Mouse (Mus musculus): Measurements from ENCODE around the gene Rnf167. TPM values are rescaled to one million over a fixed set of nuclear protein-coding genes. Genes with fewer than 3 reads are reported as not detected.

Gene Rnf167
- polyA plus RNA-seq, 1 experiment from 2014 or later = 130 TPM

GRCm38 (mm10) chr11:70658521-70658920 is 11.5 kb downstream of the Rnf167 start:
- no peak overlapping the region for H3K4me3 ChIP-seq
- H3K9me3 ChIP-seq = no peaks in the 10 kb centered on the region
- WGBS = 91% methylated on average over 5 of the region's 5 CpGs
- H3K36me3 ChIP-seq = peaks cover 16% of the 10 kb centered on the region
- no peak for ATAC-seq (replicated peaks)
- H3K27ac ChIP-seq (replicated peaks) = no peak overlapping the region
- no peak overlapping the region for H3K4me2 ChIP-seq (replicated peaks)
- peaks cover 21% of the 10 kb centered on the region for H3K4me1 ChIP-seq
- no peak overlapping the region for H3K9ac ChIP-seq (replicated peaks)
- H3K27me3 ChIP-seq = no peaks in the 10 kb centered on the region

GRCm38 (mm10) chr11:70658942-70659341 is 11.9 kb downstream of the Rnf167 start:
- Histone ChIP-seq H3K27ac (replicated peaks) (no peak overlapping the region), H3K4me1 (peaks cover 21% of the 10 kb centered on the region), H3K27me3 (no peaks in the 10 kb centered on the region), H3K4me2 (replicated peaks) (no peak overlapping the region), H3K9me3 (no peaks in the 10 kb centered on the region), H3K9ac (replicated peaks) (no peak overlapping the region), H3K36me3 (peaks cover 18% of the 10 kb centered on the region), H3K4me3 (no peak overlapping the region)
- 77% methylated on average over 8 of the region's 8 CpGs for WGBS
- ATAC-seq (replicated peaks) = no peak

- H3K9ac ChIP-seq (replicated peaks) = no peak overlapping the region
- H3K36me3 ChIP-seq = peaks cover 32% of the 10 kb centered on the region
- H3K27me3 ChIP-seq = no peaks in the 10 kb centered on the region
- H3K27ac ChIP-seq (replicated peaks) = no peak overlapping the region
- H3K4me2 ChIP-seq (replicated peaks) = no peak overlapping the region
- WGBS = 93% methylated on average over 8 of the region's 8 CpGs
- peaks cover 15% of the 10 kb centered on the region for H3K4me1 ChIP-seq
- no peaks in the 10 kb centered on the region for H3K9me3 ChIP-seq
- H3K4me3 ChIP-seq = no peak overlapping the region
- ATAC-seq (replicated peaks) = no peak
Measured at GRCm38 (mm10) chr11:70660571-70660970, 13.5 kb downstream of the Rnf167 start.

- Histone ChIP-seq H3K36me3 (peaks cover 32% of the 10 kb centered on the region), H3K9me3 (no peaks in the 10 kb centered on the region), H3K9ac (replicated peaks) (no peak overlapping the region), H3K4me3 (no peak overlapping the region), H3K4me1 (peaks cover 11% of the 10 kb centered on the region), H3K27me3 (no peaks in the 10 kb centered on the region), H3K4me2 (replicated peaks) (no peak overlapping the region), H3K27ac (replicated peaks) (no peak overlapping the region)
- 84% methylated on average over 8 of the region's 8 CpGs for WGBS
- ATAC-seq (replicated peaks) = no peak
Measured at GRCm38 (mm10) chr11:70663101-70663500, 16.1 kb downstream of the Rnf167 start.

GRCm38 (mm10) chr11:70663957-70664356 is 16.9 kb downstream of the Rnf167 start:
- no peaks in the 10 kb centered on the region for H3K27me3 ChIP-seq
- H3K4me1 ChIP-seq = peaks cover 13% of the 10 kb centered on the region
- no peak overlapping the region for H3K4me2 ChIP-seq (replicated peaks)
- H3K9me3 ChIP-seq = no peaks in the 10 kb centered on the region
- peaks cover 32% of the 10 kb centered on the region for H3K36me3 ChIP-seq
- no peak overlapping the region for H3K9ac ChIP-seq (replicated peaks)
- 82% methylated on average over 6 of the region's 6 CpGs for WGBS
- no peak for ATAC-seq (replicated peaks)
- no peak overlapping the region for H3K4me3 ChIP-seq
- H3K27ac ChIP-seq (replicated peaks) = no peak overlapping the region

- 92% methylated on average over 9 of the region's 9 CpGs for WGBS
- ATAC-seq (replicated peaks) = no peak
- H3K4me1 ChIP-seq = peaks cover 13% of the 10 kb centered on the region
- H3K27me3 ChIP-seq = no peaks in the 10 kb centered on the region
- H3K27ac ChIP-seq (replicated peaks) = no peak overlapping the region
- no peaks in the 10 kb centered on the region for H3K9me3 ChIP-seq
- no peak overlapping the region for H3K9ac ChIP-seq (replicated peaks)
- H3K4me3 ChIP-seq = no peak overlapping the region
- peaks cover 32% of the 10 kb centered on the region for H3K36me3 ChIP-seq
- H3K4me2 ChIP-seq (replicated peaks) = no peak overlapping the region
Measured at GRCm38 (mm10) chr11:70664741-70665140, 17.7 kb downstream of the Rnf167 start.

GRCm38 (mm10) chr11:70666687-70667086 is 19.7 kb downstream of the Rnf167 start:
- Histone ChIP-seq H3K27ac (replicated peaks) (no peak overlapping the region), H3K4me1 (peaks cover 29% of the 10 kb centered on the region), H3K4me2 (replicated peaks) (no peak overlapping the region), H3K27me3 (no peaks in the 10 kb centered on the region), H3K36me3 (peaks cover 33% of the 10 kb centered on the region), H3K4me3 (no peak overlapping the region), H3K9ac (replicated peaks) (no peak overlapping the region), H3K9me3 (no peaks in the 10 kb centered on the region)
- WGBS = 91% methylated on average over 8 of the region's 8 CpGs
- ATAC-seq (replicated peaks) = no peak

GRCm38 (mm10) chr11:70667271-70668150 is 20.5 kb downstream of the Rnf167 start:
- peak overlapping the region; percentile 60 for H3K9ac ChIP-seq (replicated peaks)
- 75% methylated on average over 14 of the region's 14 CpGs for whole genome bisulfite sequencing
- H3K9me3 ChIP-seq = no peaks in the 10 kb centered on the region

GRCm38 (mm10) chr11:70668335-70668770 is 21.3 kb downstream of the Rnf167 start:
- H3K27me3 ChIP-seq = no peaks in the 10 kb centered on the region
- WGBS = under 1% methylated on average over 15 of the region's 15 CpGs

More at GRCm38 (mm10) chr11:70667271-70668150, 20.5 kb downstream of the Rnf167 start:
- no peaks in the 10 kb centered on the region for H3K27me3 ChIP-seq
- peak overlapping the region; percentile 99 for H3K27ac ChIP-seq (replicated peaks)
- peaks cover 29% of the 10 kb centered on the region for H3K4me1 ChIP-seq
- H3K4me2 ChIP-seq (replicated peaks) = peak overlapping the region; percentile 94
- H3K36me3 ChIP-seq = peaks cover 33% of the 10 kb centered on the region
- no peak for ATAC-seq (replicated peaks)
- peak overlapping the region; percentile 59 for H3K4me3 ChIP-seq

GRCm38 (mm10) chr11:70668771-70669505 is 21.9 kb downstream of the Rnf167 start, which contains the start of gene Spag7:
TSS of gene Spag7 (minus strand) at chr11:70669416.
- Histone ChIP-seq H3K4me2 (replicated peaks) (peak within 1 kb of the TSS; percentile 94), H3K4me3 (peak within 1 kb of the TSS; percentile 59), H3K4me1 (peaks cover 29% of the 10 kb centered on the region), H3K9ac (replicated peaks) (peak within 1 kb of the TSS; percentile 70), H3K9me3 (no peaks in the 10 kb centered on the region), H3K27ac (replicated peaks) (peak within 1 kb of the TSS; percentile 99), H3K36me3 (peaks cover 25% of the 10 kb centered on the region), H3K27me3 (no peaks in the 10 kb centered on the region)
- peak; percentile 97 for ATAC-seq (replicated peaks)
- WGBS = under 1% methylated on average over 44 of the region's 44 CpGs

More at GRCm38 (mm10) chr11:70668335-70668770, 21.3 kb downstream of the Rnf167 start:
- no peak; the same call in 1 of the 2 replicates for ATAC-seq (replicated peaks)
- no peaks in the 10 kb centered on the region for H3K9me3 ChIP-seq
- peaks cover 25% of the 10 kb centered on the region for H3K36me3 ChIP-seq
- H3K4me2 ChIP-seq (replicated peaks) = peak overlapping the region; percentile 94
- peak overlapping the region; percentile 59 for H3K4me3 ChIP-seq
- H3K27ac ChIP-seq (replicated peaks) = peak overlapping the region; percentile 99
- H3K4me1 ChIP-seq = peaks cover 29% of the 10 kb centered on the region
- H3K9ac ChIP-seq (replicated peaks) = peak overlapping the region; percentile 60

GRCm38 (mm10) chr11:70669582-70670345 is 22.7 kb downstream of the Rnf167 start:
- no peaks in the 10 kb centered on the region for H3K9me3 ChIP-seq
- peaks cover 20% of the 10 kb centered on the region for H3K36me3 ChIP-seq
- H3K4me2 ChIP-seq (replicated peaks) = peak overlapping the region; percentile 72
- H3K9ac ChIP-seq (replicated peaks) = peak overlapping the region; percentile 70
- peak overlapping the region; percentile 99 for H3K27ac ChIP-seq (replicated peaks)
- ATAC-seq (replicated peaks) = peak; percentile 39
- peaks cover 29% of the 10 kb centered on the region for H3K4me1 ChIP-seq
- WGBS = under 1% methylated on average over 31 of the region's 31 CpGs
- peak overlapping the region; percentile 59 for H3K4me3 ChIP-seq
- H3K27me3 ChIP-seq = no peaks in the 10 kb centered on the region
